Mouse (Mus musculus) erythroblast, embryonic 14.5 days (primary cell): ENCODE measurements around the gene Magoh.

Experiments
- GATA1 ChIP-seq: IDR thresholded peaks from 2 replicates; pipeline ENCODE4 v1.6.1; 2012; ENCODE audit warnings: low read length, inconsistent platforms, mixed read lengths
- TAL1 ChIP-seq: IDR thresholded peaks from 3 replicates; pipeline ENCODE4 v1.6.1; 2012; ENCODE audit warnings: low read length, inconsistent platforms, mixed read lengths

- no peak for TF ChIP-seq GATA1
- no peak for TF ChIP-seq TAL1
Measured at GRCm38 (mm10) chr4:107849621-107850020, 29.9 kb upstream of the Magoh start.
